Mouse (Mus musculus): ENCODE data around the gene Ugt1a6b. TPM values are rescaled to one million over a fixed set of nuclear protein-coding genes. Genes with fewer than 3 reads are reported as not detected.

The Ugt1a6b gene
- polyA plus RNA-seq, 1 experiment: 0.29 TPM

DNA sequence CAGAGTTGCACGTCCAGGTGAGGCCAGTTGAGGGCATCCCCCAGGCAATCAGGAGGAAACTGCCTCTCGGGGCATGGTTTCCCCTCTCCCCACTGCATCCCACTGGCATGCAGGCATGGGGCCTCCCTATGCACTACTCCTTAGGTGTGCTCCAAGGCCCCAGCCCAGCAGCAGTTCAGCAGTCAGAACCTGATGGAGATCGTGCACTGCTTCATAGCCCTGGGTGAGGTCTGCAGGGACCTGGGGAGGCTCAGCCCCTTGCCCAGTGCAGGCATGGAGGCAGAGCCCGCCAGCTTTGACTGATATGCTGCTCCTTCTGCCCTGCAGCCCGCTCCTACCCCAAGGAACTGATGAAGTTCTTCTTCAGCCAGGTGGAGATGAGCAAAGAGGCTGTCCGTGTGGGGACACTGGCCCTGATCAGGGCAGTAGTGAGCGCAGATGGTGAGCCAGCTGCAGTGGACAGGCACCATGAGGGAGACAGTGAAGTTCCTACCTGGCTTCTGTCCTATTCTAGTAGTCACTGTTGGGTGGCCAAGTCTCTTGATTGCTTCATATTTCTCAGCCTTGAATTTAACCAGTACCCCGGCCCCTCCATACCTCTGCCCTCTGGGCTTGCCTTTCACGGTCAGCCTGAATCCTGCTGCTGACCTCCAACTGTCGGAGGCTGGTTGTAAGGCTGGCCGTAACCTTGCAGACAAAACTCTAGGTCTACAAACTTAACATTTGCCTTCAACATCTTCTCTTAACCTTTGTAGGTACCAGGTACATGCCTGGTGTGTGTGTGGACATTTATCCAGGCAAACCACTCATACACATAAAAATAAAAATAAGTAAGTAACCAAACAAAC, 132.2 kb downstream of the Ugt1a6b start:
- TF ChIP-seq CTCF (IDR thresholded peaks at IDR 0.05; ENCODE audit: extremely low read depth, insufficient read depth, insufficient read length, insufficient replicate concordance) (no peak), POLR2A (IDR thresholded peaks at IDR 0.05; ENCODE audit: low read depth, low read length) (no peak)
- H3K4me1 ChIP-seq (ENCODE audit: control insufficient read depth, insufficient read depth, insufficient read length): no peaks in the 10 kb centered on the region

DNA sequence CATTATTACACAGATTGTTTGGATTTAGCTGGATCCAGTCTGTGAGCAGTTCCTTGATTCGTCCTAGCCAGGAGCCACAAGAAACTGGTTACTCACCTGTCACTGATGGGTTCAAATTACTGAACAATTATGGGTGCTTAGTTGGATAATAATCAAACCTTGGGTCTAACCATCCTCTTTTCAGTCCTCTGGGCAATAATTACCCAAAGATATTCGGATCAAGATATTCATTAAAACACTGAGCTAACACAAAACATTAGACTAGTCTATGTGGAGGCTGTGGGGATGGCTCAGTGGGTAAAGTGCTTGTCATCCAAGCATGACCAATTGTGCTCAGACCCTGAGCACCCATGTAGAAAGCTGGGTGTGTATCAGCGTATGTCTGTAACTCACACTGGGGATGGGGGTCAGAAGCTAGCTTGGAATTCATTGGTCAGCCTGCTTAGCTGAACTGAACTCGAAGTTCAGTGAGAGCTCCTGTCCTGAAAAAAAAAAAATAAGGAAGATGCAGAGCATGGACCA, 132.9 kb downstream of the Ugt1a6b start:
- Histone ChIP-seq H3K36me3 (ENCODE audit: control insufficient read depth, insufficient read depth, low read length) (no peaks in the 10 kb centered on the region), H3K27ac (ENCODE audit: insufficient read depth, low read length) (no peak overlapping the region), H3K4me1 (ENCODE audit: control insufficient read depth, insufficient read depth, insufficient read length) (no peaks in the 10 kb centered on the region), H3K4me3 (ENCODE audit: extremely low read depth, insufficient read depth, insufficient read length) (no peak overlapping the region), H3K27me3 (ENCODE audit: control insufficient read depth, insufficient read depth, low read length) (no peaks in the 10 kb centered on the region)
- WGBS: 62% methylated on average over 4 of the region's 4 CpGs
- no peak for DNase-seq (ENCODE audit: low read depth in 1 of 2, low spot score in 2 of 2)
- TF ChIP-seq POLR2A (IDR thresholded peaks at IDR 0.05; ENCODE audit: low read depth, low read length) (no peak), CTCF (IDR thresholded peaks at IDR 0.05; ENCODE audit: extremely low read depth, insufficient read depth, insufficient read length, insufficient replicate concordance) (no peak)

More for the DNA sequence above, 132.2 kb downstream of the Ugt1a6b start:
- Histone ChIP-seq H3K27me3 (ENCODE audit: control insufficient read depth, insufficient read depth, low read length) (no peaks in the 10 kb centered on the region), H3K4me3 (ENCODE audit: extremely low read depth, insufficient read depth, insufficient read length) (no peak overlapping the region), H3K27ac (ENCODE audit: insufficient read depth, low read length) (no peak overlapping the region), H3K36me3 (ENCODE audit: control insufficient read depth, insufficient read depth, low read length) (no peaks in the 10 kb centered on the region)
- WGBS: 66% methylated on average over 11 of the region's 11 CpGs
- no peak for DNase-seq (ENCODE audit: low read depth in 1 of 2, low spot score in 2 of 2)

DNA sequence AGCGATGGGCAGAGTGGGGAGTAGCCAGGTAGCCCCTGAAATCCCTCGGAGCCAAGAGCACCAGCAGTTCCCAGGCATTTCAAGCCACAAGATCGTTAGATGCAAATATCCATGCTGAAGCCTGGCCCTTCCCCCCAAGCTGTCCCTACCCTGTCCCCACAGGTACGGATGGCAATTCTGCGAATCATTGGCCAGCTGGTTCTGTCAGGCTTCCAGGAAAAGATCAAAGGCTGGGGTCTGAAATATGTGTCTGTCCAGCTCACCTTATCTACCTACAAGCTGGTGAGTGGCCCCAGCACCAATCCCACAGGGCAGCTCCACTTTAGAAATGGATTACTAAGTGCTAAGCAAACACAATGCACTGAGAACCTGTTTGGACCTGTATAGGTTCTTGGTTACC, 134.3 kb downstream of the Ugt1a6b start:
- Histone ChIP-seq H3K27me3 (ENCODE audit: control insufficient read depth, insufficient read depth, low read length) (no peaks in the 10 kb centered on the region), H3K4me1 (ENCODE audit: control insufficient read depth, insufficient read depth, insufficient read length) (no peaks in the 10 kb centered on the region), H3K4me3 (ENCODE audit: extremely low read depth, insufficient read depth, insufficient read length) (no peak overlapping the region), H3K27ac (ENCODE audit: insufficient read depth, low read length) (no peak overlapping the region), H3K36me3 (ENCODE audit: control insufficient read depth, insufficient read depth, low read length) (no peaks in the 10 kb centered on the region)
- DNase-seq (ENCODE audit: low read depth in 1 of 2, low spot score in 2 of 2): no peak
- WGBS: 76% methylated on average over 5 of the region's 5 CpGs
- TF ChIP-seq CTCF (IDR thresholded peaks at IDR 0.05; ENCODE audit: extremely low read depth, insufficient read depth, insufficient read length, insufficient replicate concordance) (no peak), POLR2A (IDR thresholded peaks at IDR 0.05; ENCODE audit: low read depth, low read length) (no peak)

DNA sequence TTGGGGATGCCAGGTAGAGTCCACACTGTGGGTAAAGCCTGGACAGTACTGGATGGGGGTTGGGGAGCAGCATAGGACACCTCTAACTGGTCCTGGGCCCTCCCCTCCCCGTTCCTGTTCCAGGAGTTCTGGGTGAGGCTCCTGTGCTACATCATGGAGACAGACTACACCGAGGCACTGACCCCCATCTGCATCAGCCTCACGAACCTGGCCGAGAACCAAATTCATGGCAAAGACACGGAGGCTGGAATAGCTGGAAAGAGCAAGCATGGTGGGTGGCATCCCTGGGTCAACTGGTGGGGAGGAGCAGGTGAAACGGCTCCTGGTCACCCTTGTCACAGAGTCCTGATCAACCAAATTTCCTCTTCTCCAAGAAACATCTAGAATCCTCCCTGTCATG, 135.7 kb downstream of the Ugt1a6b start:
- Histone ChIP-seq H3K4me1 (ENCODE audit: control insufficient read depth, insufficient read depth, insufficient read length) (no peaks in the 10 kb centered on the region), H3K36me3 (ENCODE audit: control insufficient read depth, insufficient read depth, low read length) (no peaks in the 10 kb centered on the region), H3K4me3 (ENCODE audit: extremely low read depth, insufficient read depth, insufficient read length) (no peak overlapping the region), H3K27me3 (ENCODE audit: control insufficient read depth, insufficient read depth, low read length) (no peaks in the 10 kb centered on the region), H3K27ac (ENCODE audit: insufficient read depth, low read length) (no peak overlapping the region)
- no peak for DNase-seq (ENCODE audit: low read depth in 1 of 2, low spot score in 2 of 2)
- TF ChIP-seq CTCF (IDR thresholded peaks at IDR 0.05; ENCODE audit: extremely low read depth, insufficient read depth, insufficient read length, insufficient replicate concordance): no peak
- WGBS: 76% methylated on average over 6 of the region's 6 CpGs

DNA sequence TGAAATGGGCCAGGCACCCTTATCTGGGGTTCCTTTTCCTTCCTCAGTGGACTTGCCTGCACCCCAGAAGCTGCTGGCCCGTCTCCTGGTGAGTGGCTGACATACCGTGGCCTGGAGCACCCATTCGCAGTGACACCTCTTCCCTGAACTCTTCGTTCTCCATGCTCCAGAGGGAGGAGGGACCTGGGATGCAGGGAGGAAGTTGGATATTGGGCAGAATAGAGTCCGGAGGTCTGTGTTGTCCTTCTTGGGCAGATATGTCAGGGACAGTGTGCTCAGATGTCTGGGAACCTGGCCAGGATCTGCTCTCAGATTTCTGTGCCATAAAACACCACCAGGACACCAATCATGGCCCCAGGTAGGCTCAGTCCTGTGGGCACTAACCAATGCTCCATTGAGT, 137.0 kb downstream of the Ugt1a6b start:
- no peak for DNase-seq (ENCODE audit: low read depth in 1 of 2, low spot score in 2 of 2)
- no peak for TF ChIP-seq POLR2A (IDR thresholded peaks at IDR 0.05; ENCODE audit: low read depth, low read length)
- TF ChIP-seq CTCF (IDR thresholded peaks at IDR 0.05; ENCODE audit: extremely low read depth, insufficient read depth, insufficient read length, insufficient replicate concordance): no peak
- WGBS: 76% methylated on average over 5 of the region's 5 CpGs
- Histone ChIP-seq H3K4me3 (ENCODE audit: extremely low read depth, insufficient read depth, insufficient read length) (no peak overlapping the region), H3K36me3 (ENCODE audit: control insufficient read depth, insufficient read depth, low read length) (no peaks in the 10 kb centered on the region), H3K4me1 (ENCODE audit: control insufficient read depth, insufficient read depth, insufficient read length) (no peaks in the 10 kb centered on the region), H3K27ac (ENCODE audit: insufficient read depth, low read length) (no peak overlapping the region), H3K27me3 (ENCODE audit: control insufficient read depth, insufficient read depth, low read length) (no peaks in the 10 kb centered on the region)

DNA sequence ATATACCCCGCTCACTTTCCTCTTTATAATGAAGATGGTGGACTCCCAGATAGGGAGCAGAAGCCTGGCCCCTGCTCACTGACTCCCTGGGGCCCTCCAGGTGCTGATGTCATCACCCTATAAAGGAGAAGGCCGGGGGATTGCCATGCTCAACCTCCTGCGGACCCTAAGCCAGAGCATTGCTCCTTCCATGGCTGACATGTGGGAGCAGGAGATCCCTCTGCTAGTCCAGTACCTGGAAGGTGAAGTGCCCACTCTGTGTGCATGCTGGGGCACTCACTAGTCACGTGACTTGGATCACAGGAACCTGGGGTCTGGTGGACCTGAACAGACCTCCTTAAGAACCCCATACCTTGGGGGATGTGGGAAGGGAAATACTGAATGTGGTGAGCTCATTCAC, 137.5 kb downstream of the Ugt1a6b start:
- Histone ChIP-seq H3K27me3 (ENCODE audit: control insufficient read depth, insufficient read depth, low read length) (no peaks in the 10 kb centered on the region), H3K4me3 (ENCODE audit: extremely low read depth, insufficient read depth, insufficient read length) (no peak overlapping the region), H3K27ac (ENCODE audit: insufficient read depth, low read length) (no peak overlapping the region), H3K36me3 (ENCODE audit: control insufficient read depth, insufficient read depth, low read length) (no peaks in the 10 kb centered on the region), H3K4me1 (ENCODE audit: control insufficient read depth, insufficient read depth, insufficient read length) (no peaks in the 10 kb centered on the region)
- DNase-seq (ENCODE audit: low read depth in 1 of 2, low spot score in 2 of 2): no peak
- 78% methylated on average over 4 of the region's 4 CpGs for WGBS
- TF ChIP-seq CTCF (IDR thresholded peaks at IDR 0.05; ENCODE audit: extremely low read depth, insufficient read depth, insufficient read length, insufficient replicate concordance) (no peak), POLR2A (IDR thresholded peaks at IDR 0.05; ENCODE audit: low read depth, low read length) (no peak)

DNA sequence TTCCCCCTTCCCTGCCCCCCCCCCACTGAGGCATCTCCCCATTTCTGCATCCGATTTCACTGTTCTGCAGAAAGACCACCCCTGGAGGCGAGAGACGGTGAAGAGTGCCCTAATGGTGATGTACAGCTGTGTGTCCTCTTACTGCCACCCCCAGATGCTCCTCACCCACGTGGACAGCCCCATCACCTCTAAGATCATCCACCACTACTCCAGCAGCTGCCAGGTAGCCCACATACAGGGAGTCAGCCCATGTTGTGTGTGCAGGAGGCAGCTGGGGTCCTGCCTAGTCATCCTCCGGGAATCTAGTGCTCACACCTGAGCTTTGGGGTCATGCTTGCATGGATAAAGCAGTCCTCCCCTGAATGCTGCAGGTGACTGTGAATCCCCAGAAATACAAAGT, 140.8 kb downstream of the Ugt1a6b start:
- WGBS: 68% methylated on average over 5 of the region's 5 CpGs
- no peak overlapping the region for H3K27ac ChIP-seq (ENCODE audit: insufficient read depth, low read length)
- no peak overlapping the region for H3K4me3 ChIP-seq (ENCODE audit: extremely low read depth, insufficient read depth, insufficient read length)
- TF ChIP-seq POLR2A (IDR thresholded peaks at IDR 0.05; ENCODE audit: low read depth, low read length) (no peak), CTCF (IDR thresholded peaks at IDR 0.05; ENCODE audit: extremely low read depth, insufficient read depth, insufficient read length, insufficient replicate concordance) (no peak)
- H3K36me3 ChIP-seq (ENCODE audit: control insufficient read depth, insufficient read depth, low read length): no peaks in the 10 kb centered on the region
- H3K4me1 ChIP-seq (ENCODE audit: control insufficient read depth, insufficient read depth, insufficient read length): no peaks in the 10 kb centered on the region
- no peak for DNase-seq (ENCODE audit: low read depth in 1 of 2, low spot score in 2 of 2)
- no peaks in the 10 kb centered on the region for H3K27me3 ChIP-seq (ENCODE audit: control insufficient read depth, insufficient read depth, low read length)

All from spleen, adult 2 months (tissue).